Mouse (Mus musculus): ENCODE data around the gene Tedc2. TPM values are rescaled to one million over a fixed set of nuclear protein-coding genes. Genes with fewer than 3 reads are reported as not detected.

Tedc2 gene
- polyA plus RNA-seq, 1 experiment = 3.7 TPM

GRCm38 (mm10) chr17:24203611-24204534 lies 16.8 kb downstream of the Tedc2 start:
- peak overlapping the region; percentile 46 for H3K4me3 ChIP-seq
- TF ChIP-seq MYOD1 (IDR thresholded peaks at IDR 0.05; ENCODE audit: control insufficient read depth in 1 of 3, insufficient read length in 2 of 3, low read depth in 2 of 3) (peak in 1 of 3 experiments; percentile 14), SRF (IDR thresholded peaks at IDR 0.05; ENCODE audit: control insufficient read depth, insufficient read length, low read depth) (no peak), REST (IDR thresholded peaks at IDR 0.05; ENCODE audit: insufficient read depth, insufficient read length) (no peak)
- no peaks in the 10 kb centered on the region for H3K36me3 ChIP-seq (ENCODE audit: control insufficient read depth, insufficient read depth)

GRCm38 (mm10) chr17:24203068-24203467 lies 17.6 kb downstream of the Tedc2 start:
- H3ac ChIP-seq (ENCODE audit: control insufficient read depth, insufficient read length) = no peak overlapping the region
- H3K36me3 ChIP-seq (ENCODE audit: control insufficient read depth, insufficient read depth) = no peaks in the 10 kb centered on the region
- H3K4me3 ChIP-seq = no peak overlapping the region
- H3K27me3 ChIP-seq (ENCODE audit: control insufficient read depth, insufficient read depth, insufficient read length) = no peaks in the 10 kb centered on the region
- peak overlapping the region; percentile 6 for H3K4me2 ChIP-seq (ENCODE audit: low read depth)
- no peaks in the 10 kb centered on the region for H3K79me2 ChIP-seq (ENCODE audit: control insufficient read depth, insufficient read depth)
- TF ChIP-seq E2F4 (IDR thresholded peaks at IDR 0.05; ENCODE audit: insufficient read depth) = no peak
- TF ChIP-seq POLR2A (IDR thresholded peaks at IDR 0.05; ENCODE audit: insufficient read length, low read depth) = no peak
- no peak for TF ChIP-seq CEBPB (IDR thresholded peaks at IDR 0.05; ENCODE audit: insufficient read depth, poor library complexity, severe bottlenecking)
- TF ChIP-seq MYOG (IDR thresholded peaks at IDR 0.05; ENCODE audit: control insufficient read depth in 1 of 3, insufficient read depth in 1 of 3, insufficient read length in 2 of 3, low read depth in 2 of 3) = no peak
- no peak for TF ChIP-seq MYOD1 (IDR thresholded peaks at IDR 0.05; ENCODE audit: control insufficient read depth in 1 of 3, insufficient read length in 2 of 3, low read depth in 2 of 3)
- TF ChIP-seq SRF (IDR thresholded peaks at IDR 0.05; ENCODE audit: control insufficient read depth, insufficient read length, low read depth) = no peak
- TF ChIP-seq USF1 (IDR thresholded peaks at IDR 0.05; ENCODE audit: low read depth) = no peak
- TF ChIP-seq POLR2AphosphoS2 (IDR thresholded peaks at IDR 0.05; ENCODE audit: insufficient read length, low read depth) = no peak
- no peak for TF ChIP-seq MAX (IDR thresholded peaks at IDR 0.05; ENCODE audit: low read depth)
- TF ChIP-seq TCF3 (IDR thresholded peaks at IDR 0.05; ENCODE audit: insufficient read length, low read depth) = no peak
- TF ChIP-seq TCF12 (IDR thresholded peaks at IDR 0.05; ENCODE audit: insufficient read depth, poor library complexity, severe bottlenecking) = no peak
- no peak for TF ChIP-seq REST (IDR thresholded peaks at IDR 0.05; ENCODE audit: insufficient read depth, insufficient read length)

More at GRCm38 (mm10) chr17:24203611-24204534, 16.8 kb downstream of the Tedc2 start:
- Histone ChIP-seq H3K27me3 (ENCODE audit: control insufficient read depth, insufficient read depth, insufficient read length) (no peaks in the 10 kb centered on the region), H3ac (ENCODE audit: control insufficient read depth, insufficient read length) (no peak overlapping the region), H3K79me2 (ENCODE audit: control insufficient read depth, insufficient read depth) (no peaks in the 10 kb centered on the region), H3K4me2 (ENCODE audit: low read depth) (peak overlapping the region; percentile 99)

GRCm38 (mm10) chr17:24201092-24201491 lies 19.6 kb downstream of the Tedc2 start:
- Histone ChIP-seq H3K27me3 (ENCODE audit: control insufficient read depth, insufficient read depth, insufficient read length) (no peaks in the 10 kb centered on the region), H3K4me3 (no peak overlapping the region), H3K4me2 (ENCODE audit: low read depth) (no peak overlapping the region), H3K36me3 (ENCODE audit: control insufficient read depth, insufficient read depth) (no peaks in the 10 kb centered on the region), H3ac (ENCODE audit: control insufficient read depth, insufficient read length) (no peak overlapping the region), H3K79me2 (ENCODE audit: control insufficient read depth, insufficient read depth) (no peaks in the 10 kb centered on the region)
- TF ChIP-seq TCF12 (IDR thresholded peaks at IDR 0.05; ENCODE audit: insufficient read depth, poor library complexity, severe bottlenecking) = no peak
- no peak for TF ChIP-seq REST (IDR thresholded peaks at IDR 0.05; ENCODE audit: insufficient read depth, insufficient read length)
- no peak for TF ChIP-seq CEBPB (IDR thresholded peaks at IDR 0.05; ENCODE audit: insufficient read depth, poor library complexity, severe bottlenecking)
- no peak for TF ChIP-seq MAX (IDR thresholded peaks at IDR 0.05; ENCODE audit: low read depth)
- no peak for TF ChIP-seq USF1 (IDR thresholded peaks at IDR 0.05; ENCODE audit: low read depth)
- no peak for TF ChIP-seq E2F4 (IDR thresholded peaks at IDR 0.05; ENCODE audit: insufficient read depth)
- TF ChIP-seq MYOD1 (IDR thresholded peaks at IDR 0.05; ENCODE audit: control insufficient read depth in 1 of 3, insufficient read length in 2 of 3, low read depth in 2 of 3) = no peak
- TF ChIP-seq SRF (IDR thresholded peaks at IDR 0.05; ENCODE audit: control insufficient read depth, insufficient read length, low read depth) = no peak
- TF ChIP-seq POLR2AphosphoS2 (IDR thresholded peaks at IDR 0.05; ENCODE audit: insufficient read length, low read depth) = no peak
- no peak for TF ChIP-seq POLR2A (IDR thresholded peaks at IDR 0.05; ENCODE audit: insufficient read length, low read depth)
- no peak for TF ChIP-seq MYOG (IDR thresholded peaks at IDR 0.05; ENCODE audit: control insufficient read depth in 1 of 3, insufficient read depth in 1 of 3, insufficient read length in 2 of 3, low read depth in 2 of 3)
- TF ChIP-seq TCF3 (IDR thresholded peaks at IDR 0.05; ENCODE audit: insufficient read length, low read depth) = no peak

GRCm38 (mm10) chr17:24199741-24200140 lies 20.9 kb downstream of the Tedc2 start:
- H3K27me3 ChIP-seq (ENCODE audit: control insufficient read depth, insufficient read depth, insufficient read length) = no peaks in the 10 kb centered on the region
- H3K36me3 ChIP-seq (ENCODE audit: control insufficient read depth, insufficient read depth) = no peaks in the 10 kb centered on the region

More at GRCm38 (mm10) chr17:24199741-24200140, 20.9 kb downstream of the Tedc2 start:
- no peak overlapping the region for H3ac ChIP-seq (ENCODE audit: control insufficient read depth, insufficient read length)
- no peaks in the 10 kb centered on the region for H3K79me2 ChIP-seq (ENCODE audit: control insufficient read depth, insufficient read depth)
- TF ChIP-seq SRF (IDR thresholded peaks at IDR 0.05; ENCODE audit: control insufficient read depth, insufficient read length, low read depth) (no peak), TCF12 (IDR thresholded peaks at IDR 0.05; ENCODE audit: insufficient read depth, poor library complexity, severe bottlenecking) (no peak), TCF3 (IDR thresholded peaks at IDR 0.05; ENCODE audit: insufficient read length, low read depth) (no peak), USF1 (IDR thresholded peaks at IDR 0.05; ENCODE audit: low read depth) (no peak), MYOD1 (IDR thresholded peaks at IDR 0.05; ENCODE audit: control insufficient read depth in 1 of 3, insufficient read length in 2 of 3, low read depth in 2 of 3) (no peak), CEBPB (IDR thresholded peaks at IDR 0.05; ENCODE audit: insufficient read depth, poor library complexity, severe bottlenecking) (no peak), MYOG (IDR thresholded peaks at IDR 0.05; ENCODE audit: control insufficient read depth in 1 of 3, insufficient read depth in 1 of 3, insufficient read length in 2 of 3, low read depth in 2 of 3) (no peak), REST (IDR thresholded peaks at IDR 0.05; ENCODE audit: insufficient read depth, insufficient read length) (no peak), POLR2AphosphoS2 (IDR thresholded peaks at IDR 0.05; ENCODE audit: insufficient read length, low read depth) (no peak)
- H3K4me2 ChIP-seq (ENCODE audit: low read depth) = no peak overlapping the region
- H3K4me3 ChIP-seq = no peak overlapping the region
